Mouse (Mus musculus): ENCODE results near the gene Uqcc1.
"Not testable (repeated sequence)": the region's sequence is repeated elsewhere in the genome, so short reads cannot be mapped to it uniquely, and the experiment has no call there.

Uqcc1 gene

GRCm38 (mm10) chr2:155939897-155940529 lies 9.9 kb upstream of the Uqcc1 start:
- DNase-seq (ENCODE audit: low spot score in 2 of 2): no peak

GRCm38 (mm10) chr2:155928711-155929345 lies 1.3 kb downstream of the Uqcc1 start:
- no peak for DNase-seq (ENCODE audit: low spot score in 2 of 2)

- not testable (repeated sequence) for DNase-seq (ENCODE audit: low spot score in 2 of 2)
Measured at GRCm38 (mm10) chr2:155925213-155925612, 4.9 kb downstream of the Uqcc1 start.

- no peak for DNase-seq (ENCODE audit: low spot score in 2 of 2)
Measured at GRCm38 (mm10) chr2:155923143-155923542, 7.0 kb downstream of the Uqcc1 start.

- no peak for DNase-seq (ENCODE audit: low spot score in 2 of 2)
Measured at GRCm38 (mm10) chr2:155914684-155915083, 15.4 kb downstream of the Uqcc1 start.

GRCm38 (mm10) chr2:155903632-155904008 lies 26.5 kb downstream of the Uqcc1 start:
- no peak for DNase-seq (ENCODE audit: low spot score in 2 of 2)

- DNase-seq (ENCODE audit: low spot score in 2 of 2): no peak
Measured at GRCm38 (mm10) chr2:155902989-155903631, 27.0 kb downstream of the Uqcc1 start.

GRCm38 (mm10) chr2:155895046-155895735 lies 34.9 kb downstream of the Uqcc1 start:
- DNase-seq (ENCODE audit: low spot score in 2 of 2): no peak

GRCm38 (mm10) chr2:155894307-155895045 lies 35.6 kb downstream of the Uqcc1 start:
- no peak for DNase-seq (ENCODE audit: low spot score in 2 of 2)

- DNase-seq (ENCODE audit: low spot score in 2 of 2): no peak
Measured at GRCm38 (mm10) chr2:155886776-155887175, 43.3 kb downstream of the Uqcc1 start.

- no peak for DNase-seq (ENCODE audit: low spot score in 2 of 2)
Measured at GRCm38 (mm10) chr2:155885271-155885697, 44.8 kb downstream of the Uqcc1 start.

GRCm38 (mm10) chr2:155882087-155882486 lies 48.0 kb downstream of the Uqcc1 start:
- DNase-seq (ENCODE audit: low spot score in 2 of 2): no peak

- DNase-seq (ENCODE audit: low spot score in 2 of 2): no peak
Measured at GRCm38 (mm10) chr2:155878964-155879876, 50.9 kb downstream of the Uqcc1 start.

- DNase-seq (ENCODE audit: low spot score in 2 of 2): no peak
Measured at GRCm38 (mm10) chr2:155873636-155874035, 56.5 kb downstream of the Uqcc1 start.

GRCm38 (mm10) chr2:155872930-155873507 lies 57.1 kb downstream of the Uqcc1 start:
- no peak for DNase-seq (ENCODE audit: low spot score in 2 of 2)

GRCm38 (mm10) chr2:155872486-155872885 lies 57.6 kb downstream of the Uqcc1 start:
- DNase-seq (ENCODE audit: low spot score in 2 of 2): no peak

- no peak for DNase-seq (ENCODE audit: low spot score in 2 of 2)
Measured at GRCm38 (mm10) chr2:155869772-155870171, 60.3 kb downstream of the Uqcc1 start.

GRCm38 (mm10) chr2:155868320-155868719 lies 61.8 kb downstream of the Uqcc1 start:
- DNase-seq (ENCODE audit: low spot score in 2 of 2): no peak

- DNase-seq (ENCODE audit: low spot score in 2 of 2): no peak
Measured at GRCm38 (mm10) chr2:155863301-155863867, 66.7 kb downstream of the Uqcc1 start.

Measured in spleen, postnatal 4 days (tissue).